Mouse (Mus musculus): ENCODE results near the gene Wnt9b. TPM values are rescaled to one million over a fixed set of nuclear protein-coding genes. Genes with fewer than 3 reads are reported as not detected.

Wnt9b gene
- 0.16 and 0.19 TPM in 2 replicates for polyA plus RNA-seq (2014; fragmentation: Nextera tagmentation; extraction: Ambion mirVana)

DNA sequence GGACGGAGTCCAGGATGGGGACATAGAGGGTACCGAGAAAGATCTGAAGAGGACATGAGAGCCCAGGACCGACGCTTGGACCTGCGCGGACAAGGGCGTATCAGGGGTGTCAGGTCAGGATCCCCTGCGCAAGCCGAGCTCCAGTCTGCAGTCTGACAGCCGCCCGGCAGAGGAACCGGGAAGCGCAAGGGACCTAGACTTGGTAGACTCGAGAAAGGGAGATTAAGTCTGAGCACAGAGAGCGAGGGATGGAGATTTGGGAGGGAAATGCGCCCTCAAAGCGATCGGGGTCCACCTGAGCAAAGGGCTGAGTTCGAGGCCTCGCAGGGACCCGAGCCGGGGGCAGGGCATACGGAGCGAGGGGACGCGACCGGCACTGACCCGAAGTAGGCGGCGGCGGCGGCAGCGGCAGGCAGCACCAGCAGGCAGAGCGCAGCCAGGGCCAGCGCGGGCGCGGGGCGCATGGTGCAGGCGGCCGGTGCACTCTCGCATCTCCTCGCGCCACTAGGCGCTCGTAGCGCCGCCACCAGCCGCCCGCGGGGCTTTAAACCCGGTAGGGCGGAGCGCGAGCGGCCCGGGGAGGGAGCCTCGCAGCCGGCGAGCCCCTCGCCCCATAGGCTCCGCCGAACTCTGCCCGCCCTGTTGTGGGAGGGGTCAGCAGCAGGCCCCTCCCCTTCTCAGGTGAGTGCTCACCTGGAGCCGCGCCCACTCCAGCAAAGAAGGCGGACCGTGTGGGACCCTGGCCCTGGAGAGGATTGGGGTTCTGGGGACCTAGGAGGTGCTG, at the start of gene Wnt9b:
TSS of gene Wnt9b (minus strand) at position 516 of the 784 bp plus-strand sequence.
- peak within 1 kb of the TSS; percentile 89 for H3K4me2 ChIP-seq (replicated peaks)
- peak within 1 kb of the TSS; percentile 44 for H3K4me3 ChIP-seq (replicated peaks; ENCODE audit: low read length)
- H3K9me3 ChIP-seq (ENCODE audit: control insufficient read depth, low read length) = no peaks in the 10 kb centered on the region
- no peaks in the 10 kb centered on the region for H3K36me3 ChIP-seq (replicated peaks; ENCODE audit: control insufficient read depth, insufficient read depth)
- peak within 1 kb of the TSS; percentile 53 for H3K9ac ChIP-seq
- H3K27me3 ChIP-seq (ENCODE audit: control insufficient read depth, insufficient read depth, low read length) = peaks cover 66% of the 10 kb centered on the region
- under 1% methylated on average over 65 of the region's 68 CpGs for WGBS
- no peak for DNase-seq (ENCODE audit: low spot score)
- peak; percentile 46; the same call in 1 of the 2 replicates for ATAC-seq (ENCODE audit: low FRiP score)
- no peak within 1 kb of the TSS for H3K27ac ChIP-seq
- peaks cover 15% of the 10 kb centered on the region for H3K4me1 ChIP-seq (replicated peaks; ENCODE audit: control insufficient read depth, insufficient read depth, low read length)

DNA sequence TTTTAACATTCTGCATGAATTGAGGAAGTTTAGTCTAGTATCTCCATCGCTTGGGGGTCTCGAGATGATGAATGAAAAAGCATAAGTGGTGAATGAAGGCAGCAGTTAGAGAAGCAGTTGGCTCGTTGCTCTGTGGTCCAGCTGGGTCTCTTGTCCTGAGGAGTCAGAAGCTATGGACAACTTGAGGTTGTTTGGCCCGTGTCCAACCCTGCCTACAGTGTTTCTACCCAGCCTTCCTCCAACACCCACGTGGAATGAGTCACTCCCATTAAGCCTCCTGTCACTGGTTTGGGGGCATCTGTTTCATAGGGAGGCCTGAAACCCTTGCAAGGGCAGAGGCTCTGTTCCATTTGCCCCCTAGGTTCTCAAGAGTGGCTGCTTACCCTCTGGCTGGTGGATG, 40.3 kb upstream of the Wnt9b start:
- ATAC-seq (ENCODE audit: low FRiP score) = no peak

DNA sequence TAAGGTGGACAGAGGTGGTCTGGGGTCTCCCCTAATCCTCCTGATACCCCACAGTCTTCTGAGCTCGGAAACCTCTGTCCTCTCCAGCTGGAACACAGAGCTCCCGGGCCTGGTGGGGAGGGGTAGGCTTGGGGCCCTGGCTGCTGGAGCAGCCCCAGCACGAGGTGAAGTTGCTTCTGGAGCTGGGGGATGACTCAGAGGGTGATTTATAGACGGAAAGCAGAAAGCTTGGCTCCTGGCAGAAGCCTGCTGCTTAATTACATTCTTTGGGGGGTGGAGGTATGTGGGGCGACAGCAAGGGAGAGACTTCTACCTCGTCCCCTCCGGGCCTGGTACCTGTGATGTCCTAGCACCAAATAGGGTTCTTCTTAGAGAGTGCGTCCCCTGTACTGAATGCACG, 30.5 kb upstream of the Wnt9b start:
- ATAC-seq (ENCODE audit: low FRiP score) (no peak), DNase-seq (ENCODE audit: low spot score) (no peak)
- Histone ChIP-seq H3K36me3 (replicated peaks; ENCODE audit: control insufficient read depth, insufficient read depth) (no peaks in the 10 kb centered on the region), H3K27me3 (ENCODE audit: control insufficient read depth, insufficient read depth, low read length) (peaks cover 13% of the 10 kb centered on the region), H3K27ac (no peak overlapping the region), H3K9ac (no peak overlapping the region), H3K9me3 (ENCODE audit: control insufficient read depth, low read length) (no peaks in the 10 kb centered on the region), H3K4me3 (replicated peaks; ENCODE audit: low read length) (no peak overlapping the region), H3K4me1 (replicated peaks; ENCODE audit: control insufficient read depth, insufficient read depth, low read length) (peaks cover 5% of the 10 kb centered on the region; the same call in 1 of the 2 replicates), H3K4me2 (replicated peaks) (no peak overlapping the region)
- 63% methylated on average over 9 of the region's 9 CpGs for WGBS

More for the DNA sequence above, 40.3 kb upstream of the Wnt9b start:
- H3K9me3 ChIP-seq (ENCODE audit: control insufficient read depth, low read length) = no peaks in the 10 kb centered on the region
- 67% methylated on average over 5 of the region's 5 CpGs for WGBS
- no peak overlapping the region for H3K4me2 ChIP-seq (replicated peaks)
- no peaks in the 10 kb centered on the region for H3K36me3 ChIP-seq (replicated peaks; ENCODE audit: control insufficient read depth, insufficient read depth)
- H3K4me3 ChIP-seq (replicated peaks; ENCODE audit: low read length) = no peak overlapping the region
- no peak for DNase-seq (ENCODE audit: low spot score)
- no peaks in the 10 kb centered on the region for H3K4me1 ChIP-seq (replicated peaks; ENCODE audit: control insufficient read depth, insufficient read depth, low read length)
- H3K27ac ChIP-seq = no peak overlapping the region
- peaks cover 10% of the 10 kb centered on the region for H3K27me3 ChIP-seq (ENCODE audit: control insufficient read depth, insufficient read depth, low read length)
- no peak overlapping the region for H3K9ac ChIP-seq

GRCm38 (mm10) chr11:103774228-103774530, 24.6 kb upstream of the Wnt9b start:
- DNase-seq (ENCODE audit: low spot score) = no peak
- H3K4me2 ChIP-seq (replicated peaks) = peak overlapping the region; percentile 78
- peak overlapping the region; percentile 39 for H3K4me3 ChIP-seq (replicated peaks; ENCODE audit: low read length)
- no peak overlapping the region for H3K27ac ChIP-seq
- peaks cover 35% of the 10 kb centered on the region for H3K4me1 ChIP-seq (replicated peaks; ENCODE audit: control insufficient read depth, insufficient read depth, low read length)
- peaks cover 71% of the 10 kb centered on the region for H3K27me3 ChIP-seq (ENCODE audit: control insufficient read depth, insufficient read depth, low read length)
- no peaks in the 10 kb centered on the region for H3K36me3 ChIP-seq (replicated peaks; ENCODE audit: control insufficient read depth, insufficient read depth)
- no peaks in the 10 kb centered on the region for H3K9me3 ChIP-seq (ENCODE audit: control insufficient read depth, low read length)
- under 1% methylated on average over 19 of the region's 19 CpGs for WGBS
- no peak for ATAC-seq (ENCODE audit: low FRiP score)
- peak overlapping the region; percentile 57 for H3K9ac ChIP-seq

GRCm38 (mm10) chr11:103773387-103774227, 24.0 kb upstream of the Wnt9b start, which contains the start of gene Wnt3:
Gene Wnt3 (plus strand): TSS chr11:103774150.
- Histone ChIP-seq H3K27me3 (ENCODE audit: control insufficient read depth, insufficient read depth, low read length) (peaks cover 71% of the 10 kb centered on the region), H3K27ac (0 out of 2 replicates have a peak within 1 kb of the TSS, but pooled peaks have one; percentile 7), H3K9ac (peak within 1 kb of the TSS; percentile 57), H3K9me3 (ENCODE audit: control insufficient read depth, low read length) (no peaks in the 10 kb centered on the region), H3K4me3 (replicated peaks; ENCODE audit: low read length) (peak within 1 kb of the TSS; percentile 39), H3K36me3 (replicated peaks; ENCODE audit: control insufficient read depth, insufficient read depth) (no peaks in the 10 kb centered on the region), H3K4me1 (replicated peaks; ENCODE audit: control insufficient read depth, insufficient read depth, low read length) (peaks cover 35% of the 10 kb centered on the region), H3K4me2 (replicated peaks) (peak within 1 kb of the TSS; percentile 78)
- under 1% methylated on average over 60 of the region's 60 CpGs for WGBS
- ATAC-seq (ENCODE audit: low FRiP score) (peak; percentile 64; the same call in 1 of the 2 replicates), DNase-seq (ENCODE audit: low spot score) (peak; percentile 40)

GRCm38 (mm10) chr11:103772505-103773386, 23.1 kb upstream of the Wnt9b start:
- H3K4me1 ChIP-seq (replicated peaks; ENCODE audit: control insufficient read depth, insufficient read depth, low read length) = peaks cover 35% of the 10 kb centered on the region
- peak overlapping the region; percentile 78 for H3K4me2 ChIP-seq (replicated peaks)
- no peaks in the 10 kb centered on the region for H3K9me3 ChIP-seq (ENCODE audit: control insufficient read depth, low read length)
- DNase-seq (ENCODE audit: low spot score) = no peak
- H3K36me3 ChIP-seq (replicated peaks; ENCODE audit: control insufficient read depth, insufficient read depth) = no peaks in the 10 kb centered on the region
- H3K27ac ChIP-seq = no peak overlapping the region
- H3K4me3 ChIP-seq (replicated peaks; ENCODE audit: low read length) = peak overlapping the region; percentile 39
- no peak for ATAC-seq (ENCODE audit: low FRiP score)
- peak overlapping the region; percentile 57 for H3K9ac ChIP-seq
- H3K27me3 ChIP-seq (ENCODE audit: control insufficient read depth, insufficient read depth, low read length) = peaks cover 71% of the 10 kb centered on the region
- WGBS = under 1% methylated on average over 23 of the region's 23 CpGs

DNA sequence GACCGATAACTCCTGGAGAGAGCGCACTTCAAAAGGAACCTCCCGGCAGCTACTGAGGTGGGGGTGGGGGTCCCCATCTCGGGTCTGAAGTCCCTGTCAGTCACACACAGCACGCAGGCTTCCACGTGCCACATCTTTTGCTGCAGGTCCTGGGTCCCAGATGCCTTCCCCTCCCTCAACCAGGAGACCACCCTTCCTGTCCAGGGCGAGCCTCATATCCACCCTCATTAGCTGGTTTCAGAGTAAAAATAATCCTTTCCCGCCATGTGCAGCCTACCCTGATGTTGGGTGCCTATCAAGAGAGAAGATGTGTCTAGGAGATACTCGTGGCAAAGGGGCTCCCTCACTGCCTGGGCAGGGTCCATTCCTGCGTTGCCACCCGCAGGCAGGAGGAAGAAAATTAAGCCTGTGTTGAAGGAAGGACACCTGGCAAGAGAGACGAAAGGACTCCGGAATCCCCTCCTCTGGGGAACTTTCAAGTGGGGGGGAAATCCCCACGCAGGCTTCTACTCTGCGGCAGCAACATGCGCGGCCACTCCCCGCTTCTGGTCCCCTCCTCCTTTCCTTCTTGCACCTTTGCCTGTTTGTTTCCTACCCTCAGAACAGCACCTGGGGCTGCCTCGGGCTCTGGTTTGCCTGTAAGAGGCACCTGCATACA, 21.7 kb upstream of the Wnt9b start:
- Histone ChIP-seq H3K9ac (no peak overlapping the region), H3K27me3 (ENCODE audit: control insufficient read depth, insufficient read depth, low read length) (peaks cover 69% of the 10 kb centered on the region), H3K4me3 (replicated peaks; ENCODE audit: low read length) (no peak overlapping the region), H3K36me3 (replicated peaks; ENCODE audit: control insufficient read depth, insufficient read depth) (no peaks in the 10 kb centered on the region), H3K27ac (no peak overlapping the region), H3K9me3 (ENCODE audit: control insufficient read depth, low read length) (no peaks in the 10 kb centered on the region), H3K4me2 (replicated peaks) (peak overlapping the region; percentile 78), H3K4me1 (replicated peaks; ENCODE audit: control insufficient read depth, insufficient read depth, low read length) (peaks cover 30% of the 10 kb centered on the region)
- no peak for ATAC-seq (ENCODE audit: low FRiP score)
- DNase-seq (ENCODE audit: low spot score) = no peak
- WGBS = 3% methylated on average over 19 of the region's 19 CpGs

DNA sequence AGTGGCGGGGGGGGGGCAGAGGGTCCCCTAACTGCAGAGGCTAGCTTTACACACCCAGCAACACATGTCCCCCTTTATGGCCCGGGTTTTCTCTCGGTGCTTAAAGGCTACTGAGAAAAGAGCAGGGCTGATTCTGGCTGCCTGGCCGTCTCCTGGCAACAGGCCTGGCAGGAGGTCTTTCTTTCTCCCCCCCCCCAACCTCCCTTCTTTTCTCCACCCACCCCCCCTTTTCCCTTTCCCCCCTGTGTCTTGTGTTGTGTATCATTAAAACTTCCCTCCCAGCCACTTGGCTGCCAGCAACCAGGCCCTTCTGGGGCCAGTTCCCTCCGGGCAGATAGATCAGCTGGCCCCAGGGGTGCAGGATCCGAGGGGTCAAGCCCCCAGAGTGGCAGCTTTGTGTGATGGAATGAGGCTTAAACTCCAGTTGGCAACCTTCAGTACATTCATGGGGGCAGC, 16.0 kb upstream of the Wnt9b start:
- DNase-seq (ENCODE audit: low spot score) (peak; percentile 37), ATAC-seq (ENCODE audit: low FRiP score) (peak; percentile 57; the same call in 1 of the 2 replicates)
- 0 out of 2 replicates have a peak, but pooled peaks cover 7% of the 10 kb centered on the region for H3K4me1 ChIP-seq (replicated peaks; ENCODE audit: control insufficient read depth, insufficient read depth, low read length)
- H3K27me3 ChIP-seq (ENCODE audit: control insufficient read depth, insufficient read depth, low read length) = peaks cover 17% of the 10 kb centered on the region
- no peak overlapping the region for H3K27ac ChIP-seq
- WGBS = 0% methylated on average over 6 of the region's 6 CpGs
- H3K4me2 ChIP-seq (replicated peaks) = no peak overlapping the region
- no peaks in the 10 kb centered on the region for H3K9me3 ChIP-seq (ENCODE audit: control insufficient read depth, low read length)
- no peaks in the 10 kb centered on the region for H3K36me3 ChIP-seq (replicated peaks; ENCODE audit: control insufficient read depth, insufficient read depth)
- H3K9ac ChIP-seq = no peak overlapping the region
- no peak overlapping the region for H3K4me3 ChIP-seq (replicated peaks; ENCODE audit: low read length)
